Mouse (Mus musculus): ENCODE results near the gene Krt33a.

Gene Krt33a

GRCm38 (mm10) chr11:100016112-100016511, at the start of gene Krt33a:
Gene Krt33a (minus strand): TSS chr11:100016212.
- DNase-seq (ENCODE audit: inconsistent age in 2 of 2, low spot score in 1 of 2) = no peak

GRCm38 (mm10) chr11:100058875-100059274, 42.9 kb upstream of the Krt33a start:
- no peak for DNase-seq (ENCODE audit: inconsistent age in 2 of 2, low spot score in 1 of 2)

GRCm38 (mm10) chr11:100055686-100056655, 40.0 kb upstream of the Krt33a start:
- DNase-seq (ENCODE audit: inconsistent age in 2 of 2, low spot score in 1 of 2) = peak; percentile 24 to 67

- DNase-seq (ENCODE audit: inconsistent age in 2 of 2, low spot score in 1 of 2) = no peak
Observed at GRCm38 (mm10) chr11:100050451-100050850, 34.4 kb upstream of the Krt33a start, which contains the start of gene Krt31. Gene Krt31 (minus strand): TSS chr11:100050551.

- DNase-seq (ENCODE audit: inconsistent age in 2 of 2, low spot score in 1 of 2) = no peak
Observed at GRCm38 (mm10) chr11:100047193-100047592, 31.2 kb upstream of the Krt33a start.

GRCm38 (mm10) chr11:100046303-100046866, 30.4 kb upstream of the Krt33a start:
- no peak for DNase-seq (ENCODE audit: inconsistent age in 2 of 2, low spot score in 1 of 2)

GRCm38 (mm10) chr11:100041454-100041853, 25.4 kb upstream of the Krt33a start, which contains the start of gene Krt34:
Gene Krt34 (minus strand): TSS chr11:100041554.
- DNase-seq (ENCODE audit: inconsistent age in 2 of 2, low spot score in 1 of 2) = no peak

- no peak for DNase-seq (ENCODE audit: inconsistent age in 2 of 2, low spot score in 1 of 2)
Observed at GRCm38 (mm10) chr11:100029768-100030167, 13.8 kb upstream of the Krt33a start, which contains the start of gene Krt33b. Gene Krt33b (minus strand): TSS chr11:100029868.

- DNase-seq (ENCODE audit: inconsistent age in 2 of 2, low spot score in 1 of 2) = no peak
Observed at GRCm38 (mm10) chr11:100021438-100021837, 5.4 kb upstream of the Krt33a start.

- DNase-seq (ENCODE audit: inconsistent age in 2 of 2, low spot score in 1 of 2) = no peak
Observed at GRCm38 (mm10) chr11:100019466-100019865, 3.5 kb upstream of the Krt33a start.

GRCm38 (mm10) chr11:100013691-100014171, 2.3 kb downstream of the Krt33a start:
- DNase-seq (ENCODE audit: inconsistent age in 2 of 2, low spot score in 1 of 2) = no peak

GRCm38 (mm10) chr11:100010682-100011081, 5.3 kb downstream of the Krt33a start:
- DNase-seq (ENCODE audit: inconsistent age in 2 of 2, low spot score in 1 of 2) = no peak

- DNase-seq (ENCODE audit: inconsistent age in 2 of 2, low spot score in 1 of 2) = no peak
Observed at GRCm38 (mm10) chr11:100008336-100008735, 7.7 kb downstream of the Krt33a start.

GRCm38 (mm10) chr11:100006624-100007023, 9.4 kb downstream of the Krt33a start:
- no peak for DNase-seq (ENCODE audit: inconsistent age in 2 of 2, low spot score in 1 of 2)

GRCm38 (mm10) chr11:100005905-100006304, 10.1 kb downstream of the Krt33a start:
- no peak for DNase-seq (ENCODE audit: inconsistent age in 2 of 2, low spot score in 1 of 2)

GRCm38 (mm10) chr11:100004846-100005245, 11.2 kb downstream of the Krt33a start:
- DNase-seq (ENCODE audit: inconsistent age in 2 of 2, low spot score in 1 of 2) = peak; percentile 23 to 75

GRCm38 (mm10) chr11:99999091-99999490, 16.9 kb downstream of the Krt33a start:
- DNase-seq (ENCODE audit: inconsistent age in 2 of 2, low spot score in 1 of 2) = no peak

- DNase-seq (ENCODE audit: inconsistent age in 2 of 2, low spot score in 1 of 2) = no peak
Observed at GRCm38 (mm10) chr11:99994384-99994661, 21.7 kb downstream of the Krt33a start.

GRCm38 (mm10) chr11:99993620-99994383, 22.2 kb downstream of the Krt33a start, which contains the start of gene Krtap17-1:
Gene Krtap17-1 (minus strand): TSS chr11:99993994.
- DNase-seq (ENCODE audit: inconsistent age in 2 of 2, low spot score in 1 of 2) = no peak

- DNase-seq (ENCODE audit: inconsistent age in 2 of 2, low spot score in 1 of 2) = no peak
Observed at GRCm38 (mm10) chr11:99990571-99990970, 25.4 kb downstream of the Krt33a start.

GRCm38 (mm10) chr11:99989881-99990405, 26.1 kb downstream of the Krt33a start:
- peak; percentile 56 to 88 for DNase-seq (ENCODE audit: inconsistent age in 2 of 2, low spot score in 1 of 2)
